Mouse (Mus musculus): ENCODE results near the gene Ppp6r1.

DNA sequence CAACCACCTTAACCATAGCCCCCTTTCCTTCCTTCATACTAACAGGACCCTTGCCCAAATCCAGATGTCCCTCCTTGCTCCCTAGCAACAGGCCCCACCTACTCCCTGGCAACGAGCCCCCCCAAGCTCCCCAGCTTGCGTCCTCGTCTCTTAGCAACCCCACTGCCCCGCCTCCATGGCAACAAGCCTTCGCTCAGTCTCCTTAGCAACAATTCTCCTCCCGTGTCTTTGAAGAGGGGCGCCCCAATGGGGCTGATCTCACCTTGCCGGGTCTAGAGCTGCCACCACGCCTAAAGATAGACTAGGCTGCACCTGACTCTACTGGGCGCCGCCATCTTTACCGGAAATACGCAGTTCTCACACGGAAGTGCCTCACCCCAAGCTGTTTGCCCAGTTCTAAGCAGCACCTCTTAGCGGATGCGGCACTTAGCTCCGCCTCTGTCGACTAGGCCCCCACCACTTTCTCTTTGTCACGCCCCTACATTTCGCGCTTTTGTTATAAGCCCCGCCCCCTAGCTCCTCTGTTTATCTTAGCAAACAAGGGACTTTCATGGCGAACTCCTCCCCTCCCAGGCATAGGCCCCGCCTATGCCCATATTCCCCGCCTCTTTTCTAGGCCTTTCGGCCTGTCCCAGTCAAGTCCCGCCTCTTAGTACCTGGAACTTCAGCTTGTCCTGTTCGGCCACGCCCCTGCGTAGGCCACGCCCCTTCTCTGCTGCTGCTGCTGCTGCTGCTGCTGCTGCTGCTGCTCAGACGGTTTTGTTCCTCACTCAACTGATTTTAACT is 26.0 kb upstream of the Ppp6r1 start, which contains the start of gene Hspbp1:
- TF ChIP-seq CTCF (IDR thresholded peaks at IDR 0.05; ENCODE audit: borderline replicate concordance, extremely low read depth, insufficient read depth, insufficient read length) (no peak), POLR2A (IDR thresholded peaks at IDR 0.05; ENCODE audit: borderline replicate concordance, extremely low read depth, insufficient read depth, insufficient read length, poor library complexity, severe bottlenecking) (peak; percentile 5; the same call in 1 of the 2 replicates)

Measured in brain, embryonic 14.5 days (tissue).